Mouse (Mus musculus): ENCODE data around the gene M1ap. TPM values are rescaled to one million over a fixed set of nuclear protein-coding genes. Genes with fewer than 3 reads are reported as not detected.

Gene M1ap
- polyA plus RNA-seq, 1 experiment from 2014 or later = 0.25 TPM

- Histone ChIP-seq H3K4me1 (peaks cover 5% of the 10 kb centered on the region; the same call in 1 of the 2 replicates), H3K9ac (no peak overlapping the region), H3K4me3 (no peak overlapping the region), H3K9me3 (no peaks in the 10 kb centered on the region), H3K36me3 (no peaks in the 10 kb centered on the region), H3K4me2 (no peak overlapping the region), H3K27ac (no peak overlapping the region), H3K27me3 (peaks cover 29% of the 10 kb centered on the region)
- WGBS = 78% methylated on average over 3 of the region's 3 CpGs
- no peak for ATAC-seq (ENCODE audit: insufficient number of reproducible peaks, insufficient read depth, low FRiP score, low TSS enrichment, low read depth)
These were observed 5.9 kb upstream of the M1ap start for GRCm38 (mm10) chr6:82940765-82941164.

- ATAC-seq (ENCODE audit: insufficient number of reproducible peaks, insufficient read depth, low FRiP score, low TSS enrichment, low read depth) = no peak
- H3K4me1 ChIP-seq = no peaks in the 10 kb centered on the region
- no peaks in the 10 kb centered on the region for H3K27me3 ChIP-seq
- H3K4me3 ChIP-seq = no peak overlapping the region
- no peak overlapping the region for H3K4me2 ChIP-seq
- no peaks in the 10 kb centered on the region; the same call in 1 of the 2 replicates for H3K9me3 ChIP-seq
- H3K36me3 ChIP-seq = no peaks in the 10 kb centered on the region
- 51% methylated on average over 6 of the region's 6 CpGs for WGBS
- H3K27ac ChIP-seq = no peak overlapping the region
- H3K9ac ChIP-seq = no peak overlapping the region
These were observed 952 bp upstream of the M1ap start for GRCm38 (mm10) chr6:82945750-82946149.

GRCm38 (mm10) chr6:82956553-82957251 is 10.0 kb downstream of the M1ap start:
- 57% methylated on average over 4 of the region's 4 CpGs for WGBS
- peak; percentile 74; the same call in 1 of the 2 replicates for ATAC-seq (ENCODE audit: insufficient number of reproducible peaks, insufficient read depth, low FRiP score, low TSS enrichment, low read depth)
- H3K4me2 ChIP-seq = 0 out of 2 replicates have a peak overlapping the region, but pooled peaks have one; percentile 12
- no peaks in the 10 kb centered on the region for H3K27me3 ChIP-seq
- no peak overlapping the region for H3K4me3 ChIP-seq
- H3K9me3 ChIP-seq = no peaks in the 10 kb centered on the region
- H3K4me1 ChIP-seq = peaks cover 13% of the 10 kb centered on the region
- H3K9ac ChIP-seq = no peak overlapping the region
- H3K27ac ChIP-seq = peak overlapping the region; percentile 74
- no peaks in the 10 kb centered on the region for H3K36me3 ChIP-seq

GRCm38 (mm10) chr6:82961664-82962063 is 15.0 kb downstream of the M1ap start:
- no peak overlapping the region for H3K27ac ChIP-seq
- no peak for ATAC-seq (ENCODE audit: insufficient number of reproducible peaks, insufficient read depth, low FRiP score, low TSS enrichment, low read depth)
- no peaks in the 10 kb centered on the region for H3K36me3 ChIP-seq
- H3K9ac ChIP-seq = no peak overlapping the region
- H3K4me3 ChIP-seq = no peak overlapping the region
- no peaks in the 10 kb centered on the region for H3K9me3 ChIP-seq
- WGBS = 91% methylated on average over 1 of the region's 1 CpGs
- H3K4me2 ChIP-seq = no peak overlapping the region
- peaks cover 6% of the 10 kb centered on the region for H3K4me1 ChIP-seq
- H3K27me3 ChIP-seq = no peaks in the 10 kb centered on the region

GRCm38 (mm10) chr6:82969249-82970084 is 22.8 kb downstream of the M1ap start:
- H3K4me1 ChIP-seq = no peaks in the 10 kb centered on the region
- H3K4me2 ChIP-seq = no peak overlapping the region
- ATAC-seq (ENCODE audit: insufficient number of reproducible peaks, insufficient read depth, low FRiP score, low TSS enrichment, low read depth) = no peak
- no peak overlapping the region for H3K9ac ChIP-seq
- H3K4me3 ChIP-seq = no peak overlapping the region
- 77% methylated on average over 6 of the region's 6 CpGs for WGBS
- H3K27ac ChIP-seq = no peak overlapping the region
- peaks cover 10% of the 10 kb centered on the region; the same call in 1 of the 2 replicates for H3K27me3 ChIP-seq
- H3K9me3 ChIP-seq = no peaks in the 10 kb centered on the region
- H3K36me3 ChIP-seq = no peaks in the 10 kb centered on the region

- Histone ChIP-seq H3K27me3 (peaks cover 10% of the 10 kb centered on the region; the same call in 1 of the 2 replicates), H3K9me3 (no peaks in the 10 kb centered on the region), H3K4me2 (no peak overlapping the region), H3K4me1 (no peaks in the 10 kb centered on the region), H3K9ac (no peak overlapping the region), H3K27ac (no peak overlapping the region), H3K4me3 (no peak overlapping the region), H3K36me3 (no peaks in the 10 kb centered on the region)
- no peak for ATAC-seq (ENCODE audit: insufficient number of reproducible peaks, insufficient read depth, low FRiP score, low TSS enrichment, low read depth)
- 6% methylated on average over 5 of the region's 5 CpGs for WGBS
These were observed 24.3 kb downstream of the M1ap start for GRCm38 (mm10) chr6:82971031-82971430.

- Histone ChIP-seq H3K9me3 (no peaks in the 10 kb centered on the region), H3K36me3 (no peaks in the 10 kb centered on the region), H3K4me1 (peaks cover 14% of the 10 kb centered on the region), H3K4me3 (no peak overlapping the region), H3K9ac (0 out of 2 replicates have a peak overlapping the region, but pooled peaks have one; percentile 36), H3K27ac (peak overlapping the region; percentile 75), H3K4me2 (peak overlapping the region; percentile 39), H3K27me3 (no peaks in the 10 kb centered on the region; the same call in 1 of the 2 replicates)
- 6% methylated on average over 9 of the region's 9 CpGs for WGBS
- peak; percentile 74; the same call in 1 of the 2 replicates for ATAC-seq (ENCODE audit: insufficient number of reproducible peaks, insufficient read depth, low FRiP score, low TSS enrichment, low read depth)
These were observed 40.8 kb downstream of the M1ap start for GRCm38 (mm10) chr6:82987411-82987971.

- H3K36me3 ChIP-seq = no peaks in the 10 kb centered on the region
- H3K27ac ChIP-seq = no peak overlapping the region
- H3K4me3 ChIP-seq = no peak overlapping the region
- ATAC-seq (ENCODE audit: insufficient number of reproducible peaks, insufficient read depth, low FRiP score, low TSS enrichment, low read depth) = no peak
- no peak overlapping the region for H3K4me2 ChIP-seq
- WGBS = 39% methylated on average over 1 of the region's 1 CpGs
- no peaks in the 10 kb centered on the region for H3K27me3 ChIP-seq
- H3K9ac ChIP-seq = peak overlapping the region; percentile 28; the same call in 1 of the 2 replicates
- H3K4me1 ChIP-seq = peaks cover 10% of the 10 kb centered on the region
- H3K9me3 ChIP-seq = no peaks in the 10 kb centered on the region
These were observed 47.0 kb downstream of the M1ap start for GRCm38 (mm10) chr6:82993696-82994095.

GRCm38 (mm10) chr6:82994372-82994771 is 47.7 kb downstream of the M1ap start:
- Histone ChIP-seq H3K36me3 (no peaks in the 10 kb centered on the region), H3K4me3 (no peak overlapping the region), H3K9ac (no peak overlapping the region), H3K27ac (no peak overlapping the region), H3K9me3 (no peaks in the 10 kb centered on the region), H3K4me2 (no peak overlapping the region), H3K27me3 (no peaks in the 10 kb centered on the region), H3K4me1 (peaks cover 10% of the 10 kb centered on the region)
- ATAC-seq (ENCODE audit: insufficient number of reproducible peaks, insufficient read depth, low FRiP score, low TSS enrichment, low read depth) = no peak
- WGBS = 75% methylated on average over 7 of the region's 7 CpGs

- peaks cover 10% of the 10 kb centered on the region for H3K4me1 ChIP-seq
- 13% methylated on average over 11 of the region's 11 CpGs for WGBS
- peak overlapping the region; percentile 27; the same call in 1 of the 2 replicates for H3K9ac ChIP-seq
- ATAC-seq (ENCODE audit: insufficient number of reproducible peaks, insufficient read depth, low FRiP score, low TSS enrichment, low read depth) = peak; percentile 89
- H3K4me2 ChIP-seq = peak overlapping the region; percentile 49
- H3K36me3 ChIP-seq = no peaks in the 10 kb centered on the region
- no peaks in the 10 kb centered on the region for H3K27me3 ChIP-seq
- H3K27ac ChIP-seq = peak overlapping the region; percentile 44
- no peaks in the 10 kb centered on the region for H3K9me3 ChIP-seq
- peak overlapping the region; percentile 17 for H3K4me3 ChIP-seq
These were observed 50.1 kb downstream of the M1ap start for GRCm38 (mm10) chr6:82996740-82997315.

- Histone ChIP-seq H3K9ac (0 out of 2 replicates have a peak overlapping the region, but pooled peaks have one; percentile 27), H3K9me3 (no peaks in the 10 kb centered on the region), H3K27ac (peak overlapping the region; percentile 44), H3K4me1 (peaks cover 10% of the 10 kb centered on the region), H3K4me3 (no peak overlapping the region), H3K27me3 (no peaks in the 10 kb centered on the region), H3K36me3 (no peaks in the 10 kb centered on the region), H3K4me2 (no peak overlapping the region)
- WGBS = 49% methylated on average over 7 of the region's 7 CpGs
- ATAC-seq (ENCODE audit: insufficient number of reproducible peaks, insufficient read depth, low FRiP score, low TSS enrichment, low read depth) = no peak
These were observed 50.9 kb downstream of the M1ap start for GRCm38 (mm10) chr6:82997511-82998102.

Data from embryonic facial prominence, embryonic 13.5 days (tissue).